12 mouse cellular contexts compared by ENCODE assay signal in the genomic region with DNA sequence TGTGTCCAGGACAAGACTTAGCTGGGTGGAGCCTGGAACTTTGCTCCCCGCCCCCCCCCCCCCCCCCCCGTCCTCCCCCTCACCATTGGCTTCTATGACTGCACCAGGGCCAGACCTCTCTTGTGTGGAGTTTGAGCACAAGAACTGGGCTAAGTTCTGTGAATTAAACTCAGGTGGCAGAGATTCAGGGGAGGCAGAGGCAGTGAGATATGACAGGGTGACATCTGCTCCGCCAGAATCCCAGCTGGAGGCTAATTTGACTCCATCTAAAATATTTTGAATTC.
DNase-seq lines count a peak whose midpoint lies in the region; ATAC-seq lines count a peak whose summit lies in the region.
"Had no signal": no experiment of that assay in that cellular context is flagged by ENCODE, and none has a peak within 500 bp of the region (broad histone marks: within the 10 kb centered on the region; RNA-seq: fewer than 3 reads in every experiment).

No protein-coding gene starts in this region.

- peaks cover 6% of the 10 kb centered on the region for H3K9me3 ChIP-seq in hindbrain, embryonic 10.5 days
- H3K9me3 ChIP-seq in hindbrain, embryonic 16.5 days (ENCODE audit: control insufficient read depth, low read length), result no peaks in the 10 kb centered on the region
- 0 out of 2 replicates have a peak, but pooled peaks cover 5% of the 10 kb centered on the region for H3K9me3 ChIP-seq in embryonic facial prominence, embryonic 12.5 days
- no peaks in the 10 kb centered on the region for H3K9me3 ChIP-seq in hindbrain, embryonic 13.5 days
- H3K9me3 ChIP-seq: heart, embryonic 15.5 days had no signal

- no peak overlapping the region for H3K4me2 ChIP-seq in hindbrain, embryonic 16.5 days (ENCODE audit: low read length)
- H3K4me2 ChIP-seq in embryonic facial prominence, embryonic 12.5 days (replicated peaks), result peak overlapping the region; percentile 40
- H3K4me2 ChIP-seq in hindbrain, embryonic 13.5 days, result peak overlapping the region; percentile 22

- peak overlapping the region; percentile 36 for H3K4me3 ChIP-seq in hindbrain, embryonic 10.5 days
- no peak overlapping the region for H3K4me3 ChIP-seq in hindbrain, embryonic 16.5 days (ENCODE audit: low read length)
- no peak overlapping the region for H3K4me3 ChIP-seq in embryonic facial prominence, embryonic 12.5 days
- H3K4me3 ChIP-seq in hindbrain, embryonic 13.5 days, result no peak overlapping the region
- H3K4me3 ChIP-seq: heart, embryonic 15.5 days; left cerebral cortex, adult 2 months had no signal

- DNase-seq in hindbrain, embryonic 10.5 days (ENCODE audit: low spot score), result peak; percentile 59
- peak; percentile 55 for DNase-seq in neural tube, embryonic 10.5 days (ENCODE audit: extremely low spot score, low spot score)
- DNase-seq in heart, adult 9 months (ENCODE audit: low spot score in 2 of 2), result no peak
- no peak for DNase-seq in adrenal gland, postnatal 14 days
- no peak for DNase-seq in lung, postnatal 36 days
- DNase-seq: liver, postnatal 0 days had no signal

- 1% methylated on average over 3 of the region's 3 CpGs for WGBS in hindbrain, embryonic 10.5 days
- 11% methylated on average over 1 of the region's 3 CpGs for WGBS in hindbrain, embryonic 16.5 days
- WGBS in embryonic facial prominence, embryonic 12.5 days, result 31% methylated on average over 1 of the region's 3 CpGs
- 21% methylated on average over 1 of the region's 3 CpGs for WGBS in hindbrain, embryonic 13.5 days

- H3K36me3 ChIP-seq in hindbrain, embryonic 10.5 days, result no peaks in the 10 kb centered on the region
- no peaks in the 10 kb centered on the region for H3K36me3 ChIP-seq in hindbrain, embryonic 16.5 days (ENCODE audit: control insufficient read depth, insufficient read depth, low read length)
- H3K36me3 ChIP-seq in embryonic facial prominence, embryonic 12.5 days, result no peaks in the 10 kb centered on the region
- no peaks in the 10 kb centered on the region for H3K36me3 ChIP-seq in hindbrain, embryonic 13.5 days
- H3K36me3 ChIP-seq: heart, embryonic 15.5 days had no signal

- H3K27me3 ChIP-seq in hindbrain, embryonic 10.5 days (ENCODE audit: insufficient read depth, poor library complexity, severe bottlenecking), result no peaks in the 10 kb centered on the region
- no peaks in the 10 kb centered on the region for H3K27me3 ChIP-seq in hindbrain, embryonic 16.5 days (replicated peaks; ENCODE audit: control insufficient read depth, insufficient read depth, low read length)
- H3K27me3 ChIP-seq in embryonic facial prominence, embryonic 12.5 days, result no peaks in the 10 kb centered on the region
- no peaks in the 10 kb centered on the region for H3K27me3 ChIP-seq in hindbrain, embryonic 13.5 days

- H3K27ac ChIP-seq in hindbrain, embryonic 10.5 days, result peak overlapping the region; percentile 90
- no peak overlapping the region for H3K27ac ChIP-seq in hindbrain, embryonic 16.5 days (ENCODE audit: low read depth, low read length)
- no peak overlapping the region for H3K27ac ChIP-seq in embryonic facial prominence, embryonic 12.5 days
- H3K27ac ChIP-seq in hindbrain, embryonic 13.5 days, result peak overlapping the region; percentile 84
- H3K27ac ChIP-seq: heart, embryonic 15.5 days; kidney, postnatal 0 days; left cerebral cortex, adult 2 months had no signal

- H3K4me1 ChIP-seq in hindbrain, embryonic 10.5 days (replicated peaks), result peaks cover 38% of the 10 kb centered on the region
- peaks cover 15% of the 10 kb centered on the region for H3K4me1 ChIP-seq in hindbrain, embryonic 16.5 days (ENCODE audit: control insufficient read depth, insufficient read depth, low read depth, low read length)
- H3K4me1 ChIP-seq in embryonic facial prominence, embryonic 12.5 days, result peaks cover 13% of the 10 kb centered on the region
- peaks cover 36% of the 10 kb centered on the region for H3K4me1 ChIP-seq in hindbrain, embryonic 13.5 days (replicated peaks)
- H3K4me1 ChIP-seq: heart, embryonic 15.5 days had no signal

- H3K9ac ChIP-seq in hindbrain, embryonic 16.5 days (ENCODE audit: low read depth, low read length), result no peak overlapping the region
- H3K9ac ChIP-seq in embryonic facial prominence, embryonic 12.5 days, result no peak overlapping the region
- peak overlapping the region; percentile 30; the same call in 1 of the 2 replicates for H3K9ac ChIP-seq in hindbrain, embryonic 13.5 days
- H3K9ac ChIP-seq: heart, embryonic 15.5 days; liver, postnatal 0 days had no signal

- ATAC-seq in hindbrain, embryonic 16.5 days, result no peak
- ATAC-seq in embryonic facial prominence, embryonic 12.5 days (ENCODE audit: insufficient number of reproducible peaks, insufficient read depth, low FRiP score, low TSS enrichment), result no peak
- ATAC-seq in hindbrain, embryonic 13.5 days (ENCODE audit: low FRiP score), result no peak; the same call in 1 of the 2 replicates
- ATAC-seq: liver, postnatal 0 days had no signal

Comparison
In these comparisons a context has a peak if more than half of its experiments do, and no peak if none do; other contexts are left out.
1. H3K27ac ChIP-seq: peak in hindbrain, embryonic 10.5 days (single experiment) and hindbrain, embryonic 13.5 days (single experiment); none in hindbrain, embryonic 16.5 days (single experiment) and embryonic facial prominence, embryonic 12.5 days (single experiment).
2. DNase-seq: peak in hindbrain, embryonic 10.5 days (single experiment) and neural tube, embryonic 10.5 days (single experiment); none in heart, adult 9 months (0 of 2), adrenal gland, postnatal 14 days (single experiment) and lung, postnatal 36 days (single experiment).